Mouse (Mus musculus) common myeloid progenitor, adult 5-6 weeks (primary cell): ENCODE data around the gene Ndufb7. TPM values are rescaled to one million over a fixed set of nuclear protein-coding genes. Genes with fewer than 3 reads are reported as not detected.
A peak's percentile ranks its signal among the peaks of the same experiment; 100 is the strongest.

Source experiments
- ATAC-seq: replicated peaks from 2 replicates; pipeline ENCODE4 v1.8.0; 2016; ENCODE audit warnings: low read depth, mild to moderate bottlenecking, moderate TSS enrichment, inconsistent platforms; ENCODE audit not compliant: poor library complexity, severe bottlenecking
- total RNA-seq: library from RNA; stranded (forward); fragments of 200-1000, 187-1606 nt; gene quantifications from 2 replicates; pipeline ENCODE4 v1.2.3, GENCODE M21; 2017

Ndufb7 gene
- total RNA-seq, 1 experiment from 2014 or later: 208 TPM

GRCm38 (mm10) chr8:83598146-83598545 lies 31.7 kb downstream of the Ndufb7 start:
- ATAC-seq: no peak

- ATAC-seq: no peak
Observed at GRCm38 (mm10) chr8:83599814-83600213, 33.3 kb downstream of the Ndufb7 start.

- no peak for ATAC-seq
Observed at GRCm38 (mm10) chr8:83602650-83603029, 36.2 kb downstream of the Ndufb7 start.

- ATAC-seq: peak; percentile 80
Observed at GRCm38 (mm10) chr8:83607661-83608397, 41.4 kb downstream of the Ndufb7 start, which contains the start of the genes Tecr and Dnajb1. TSS of gene Tecr (minus strand) at chr8:83607971. TSS of gene Dnajb1 (plus strand) at chr8:83608193.

- peak; percentile 45 for ATAC-seq
Observed at GRCm38 (mm10) chr8:83608398-83608829, 41.9 kb downstream of the Ndufb7 start.

GRCm38 (mm10) chr8:83609086-83609485 lies 42.6 kb downstream of the Ndufb7 start:
- ATAC-seq: no peak

- peak; percentile 15 for ATAC-seq
Observed at GRCm38 (mm10) chr8:83609547-83610180, 43.2 kb downstream of the Ndufb7 start.

- no peak for ATAC-seq
Observed at GRCm38 (mm10) chr8:83611921-83612320, 45.5 kb downstream of the Ndufb7 start.

- ATAC-seq: no peak
Observed at GRCm38 (mm10) chr8:83613695-83614094, 47.2 kb downstream of the Ndufb7 start.

GRCm38 (mm10) chr8:83616625-83617024 lies 50.2 kb downstream of the Ndufb7 start:
- no peak for ATAC-seq

GRCm38 (mm10) chr8:83617111-83617510 lies 50.6 kb downstream of the Ndufb7 start:
- no peak for ATAC-seq

GRCm38 (mm10) chr8:83618566-83618965 lies 52.1 kb downstream of the Ndufb7 start:
- ATAC-seq: no peak

- ATAC-seq: no peak
Observed at GRCm38 (mm10) chr8:83619568-83620285, 53.3 kb downstream of the Ndufb7 start.

Other genes with a start within 250 kb of the Ndufb7 start
- gene Elmod2, start 234.2 kb upstream of the Ndufb7 start, total RNA-seq: 18.6 and 21.8 TPM in 2 replicates
- not detected in 2 replicates for gene Mgat4d, start 218.2 kb upstream of the Ndufb7 start, total RNA-seq
- gene Clgn, start 176.8 kb upstream of the Ndufb7 start, total RNA-seq: 0.23 and 1.2 TPM in 2 replicates
- 52.8 and 70.0 TPM in 2 replicates for gene Scoc, start 108.3 kb upstream of the Ndufb7 start, total RNA-seq
- not detected in 2 replicates for gene Olfr370, start 30.9 kb upstream of the Ndufb7 start, total RNA-seq
- gene Tecr, start 41.3 kb downstream of the Ndufb7 start, total RNA-seq: 260 and 286 TPM in 2 replicates
- gene Dnajb1, start 41.5 kb downstream of the Ndufb7 start, total RNA-seq: 60.2 and 72.6 TPM in 2 replicates
- 18.2 and 18.5 TPM in 2 replicates for gene Gipc1, start 86.0 kb downstream of the Ndufb7 start, total RNA-seq
- gene Ptger1, start 100.0 kb downstream of the Ndufb7 start, total RNA-seq: 1.6 and 4.5 TPM in 2 replicates
- 34.4 and 63.9 TPM in 2 replicates for gene Pkn1, start 132.5 kb downstream of the Ndufb7 start, total RNA-seq
- 109 and 124 TPM in 2 replicates for gene Ddx39, start 148.5 kb downstream of the Ndufb7 start, total RNA-seq
- 15.0 and 15.2 TPM in 2 replicates for gene Adgre5, start 174.7 kb downstream of the Ndufb7 start, total RNA-seq